11 mouse cellular contexts compared by ENCODE assay signal in genomic region chr14:68381741-68382140, GRCm38 (mm10).
DNase-seq lines count a peak whose midpoint lies in the region; ATAC-seq and TF ChIP-seq lines count a peak whose summit lies in the region.
"Had no signal": no experiment of that assay in that cellular context is flagged by ENCODE, and none has a peak within 500 bp of the region (broad histone marks: within the 10 kb centered on the region; RNA-seq: fewer than 3 reads in every experiment).

No protein-coding gene starts in this region.

- H3K9ac ChIP-seq in lung, embryonic 14.5 days = no peak overlapping the region
- H3K9ac ChIP-seq: heart, embryonic 12.5 days had no signal

- H3K27me3 ChIP-seq in lung, embryonic 14.5 days (ENCODE audit: insufficient read depth, low read length) = no peaks in the 10 kb centered on the region
- H3K27me3 ChIP-seq: CH12.LX; heart, embryonic 12.5 days had no signal

- DNase-seq in lung, embryonic 14.5 days = peak; percentile 41
- DNase-seq in lung, postnatal 36 days = no peak
- DNase-seq in frontal cortex, postnatal 14 days (ENCODE audit: low spot score in 2 of 2) = peak; percentile 7 to 15
- DNase-seq in left cerebral cortex, adult 18-20 months (ENCODE audit: low spot score in 2 of 2) = peak; percentile 43 to 58
- peak; percentile 10 for DNase-seq in right cerebral cortex, postnatal 14 days
- DNase-seq in cerebellum, adult 8-10 months = no peak
- DNase-seq in heart, adult 11 months = no peak

- H3K4me1 ChIP-seq in lung, embryonic 14.5 days (ENCODE audit: insufficient read depth) = no peaks in the 10 kb centered on the region

- ATAC-seq in lung, embryonic 14.5 days (ENCODE audit: insufficient read depth) = no peak
- ATAC-seq in granulocyte monocyte progenitor cell, adult 5-6 weeks (replicated peaks; ENCODE audit: poor library complexity, severe bottlenecking) = no peak
- ATAC-seq: intestine, postnatal 0 days had no signal

- no peak overlapping the region for H3K27ac ChIP-seq in lung, embryonic 14.5 days (ENCODE audit: low read depth)

- H3K36me3 ChIP-seq in lung, embryonic 14.5 days (ENCODE audit: insufficient read depth) = no peaks in the 10 kb centered on the region
- H3K36me3 ChIP-seq: heart, embryonic 12.5 days had no signal

- 54% methylated on average over 7 of the region's 7 CpGs for WGBS in lung, embryonic 14.5 days

- no peak overlapping the region for H3K4me3 ChIP-seq in lung, embryonic 14.5 days (ENCODE audit: low read depth, low read length)
- H3K4me3 ChIP-seq: heart, embryonic 12.5 days had no signal

- H3K4me2 ChIP-seq in lung, embryonic 14.5 days = no peak overlapping the region
- H3K4me2 ChIP-seq: heart, embryonic 12.5 days had no signal

- no peak for TF ChIP-seq CTCF in lung, embryonic 14.5 days (IDR thresholded peaks at IDR 0.05; ENCODE audit: low read depth)

- H3K9me3 ChIP-seq in lung, embryonic 14.5 days (ENCODE audit: low read depth, low read length) = no peaks in the 10 kb centered on the region
- H3K9me3 ChIP-seq: heart, embryonic 12.5 days had no signal

Comparison
In these comparisons a context has a peak if more than half of its experiments do, and no peak if none do; other contexts are left out.
1. DNase-seq: peak in lung, embryonic 14.5 days (single experiment), frontal cortex, postnatal 14 days (2 of 2), left cerebral cortex, adult 18-20 months (2 of 2) and right cerebral cortex, postnatal 14 days (single experiment); none in lung, postnatal 36 days (single experiment), cerebellum, adult 8-10 months (single experiment) and heart, adult 11 months (single experiment).